Mouse (Mus musculus): ENCODE results near the gene Smad3.

DNA sequence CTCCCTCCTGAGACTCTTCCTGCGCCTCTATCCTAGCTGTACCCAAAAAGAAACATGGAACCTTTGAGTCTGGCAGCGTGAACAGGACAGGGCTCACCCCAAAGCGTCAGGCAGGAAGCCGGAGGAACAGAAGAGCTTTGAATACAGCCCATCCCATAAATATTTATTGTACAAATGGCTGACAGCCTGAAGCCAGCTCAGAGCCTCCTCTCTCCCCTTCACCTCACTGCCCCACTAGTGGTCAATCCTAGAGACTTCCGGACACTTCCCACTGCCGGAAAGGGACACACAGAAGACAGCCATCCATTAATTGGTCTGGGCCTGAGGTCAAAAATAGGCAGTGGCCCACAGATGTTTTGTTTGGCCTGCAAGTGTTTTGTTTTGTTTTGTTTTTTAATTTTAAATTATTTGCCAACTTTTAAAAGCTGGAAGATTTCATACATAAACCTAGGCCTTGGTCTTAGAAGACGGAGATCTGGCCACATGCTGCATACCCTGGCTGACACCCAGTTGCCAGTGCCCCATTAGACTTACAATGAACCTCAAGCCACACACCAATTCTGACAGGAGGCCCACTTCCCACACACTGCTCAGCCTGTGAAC is 70.3 kb downstream of the Smad3 start:
- no peak for TF ChIP-seq CTCF (IDR thresholded peaks at IDR 0.05)
- TF ChIP-seq EP300 (IDR thresholded peaks at IDR 0.05; ENCODE audit: insufficient read depth, low read depth, low read length) = no peak

All from heart, adult 2 months (tissue).